Mouse (Mus musculus): Measurements from ENCODE around the gene Rtbdn. TPM values are rescaled to one million over a fixed set of nuclear protein-coding genes. Genes with fewer than 3 reads are reported as not detected.

The Rtbdn gene
- polyA plus RNA-seq, 1 experiment from 2014 or later = 0.15 TPM

DNA sequence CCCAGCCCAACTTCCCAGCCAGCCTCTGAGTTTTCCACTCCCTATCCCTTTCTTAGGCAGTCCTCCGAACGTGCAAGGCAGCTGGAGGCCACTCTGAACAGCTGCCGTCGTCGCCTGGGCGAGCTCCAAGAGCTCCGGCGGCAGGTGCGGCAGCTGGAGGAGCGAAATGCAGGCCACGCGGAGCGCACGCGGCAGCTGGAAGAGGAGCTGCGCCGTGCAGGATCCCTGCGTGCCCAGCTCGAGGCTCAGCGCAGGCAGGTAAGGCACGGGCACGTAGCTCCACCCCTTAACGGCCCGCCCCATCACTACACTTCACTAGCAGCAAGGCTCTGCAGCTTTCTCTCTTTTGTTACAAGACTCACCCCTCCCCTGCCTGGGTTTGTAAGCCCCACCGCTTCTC, 48.9 kb downstream of the Rtbdn start:
- Histone ChIP-seq H3K27me3 (ENCODE audit: control insufficient read depth, insufficient read depth, low read length) (0 out of 2 replicates have a peak, but pooled peaks cover 4% of the 10 kb centered on the region), H3K9me3 (ENCODE audit: control insufficient read depth, low read length) (no peaks in the 10 kb centered on the region), H3K27ac (ENCODE audit: low read depth, low read length) (no peak overlapping the region), H3K4me3 (ENCODE audit: low read depth, low read length) (no peak overlapping the region), H3K4me2 (no peak overlapping the region), H3K4me1 (ENCODE audit: control insufficient read depth, insufficient read depth, low read length) (peaks cover 11% of the 10 kb centered on the region; the same call in 1 of the 2 replicates), H3K9ac (ENCODE audit: low read length) (0 out of 2 replicates have a peak overlapping the region, but pooled peaks have one; percentile 1), H3K36me3 (ENCODE audit: control insufficient read depth, insufficient read depth, low read length) (no peaks in the 10 kb centered on the region)
- no peak for ATAC-seq (ENCODE audit: low FRiP score)
- DNase-seq (ENCODE audit: low spot score, missing footprints) = no peak
- WGBS = 25% methylated on average over 25 of the region's 25 CpGs

- no peak overlapping the region for H3K27ac ChIP-seq (ENCODE audit: low read depth, low read length)
- ATAC-seq (ENCODE audit: low FRiP score) (no peak), DNase-seq (ENCODE audit: low spot score, missing footprints) (no peak)
- no peaks in the 10 kb centered on the region for H3K9me3 ChIP-seq (ENCODE audit: control insufficient read depth, low read length)
- H3K36me3 ChIP-seq (ENCODE audit: control insufficient read depth, insufficient read depth, low read length) = no peaks in the 10 kb centered on the region
- H3K27me3 ChIP-seq (ENCODE audit: control insufficient read depth, insufficient read depth, low read length) = 0 out of 2 replicates have a peak, but pooled peaks cover 4% of the 10 kb centered on the region
- H3K4me2 ChIP-seq = no peak overlapping the region
- H3K9ac ChIP-seq (ENCODE audit: low read length) = no peak overlapping the region
- H3K4me3 ChIP-seq (ENCODE audit: low read depth, low read length) = no peak overlapping the region
- WGBS = 78% methylated on average over 5 of the region's 5 CpGs
- H3K4me1 ChIP-seq (ENCODE audit: control insufficient read depth, insufficient read depth, low read length) = peaks cover 6% of the 10 kb centered on the region; the same call in 1 of the 2 replicates
Observed at GRCm38 (mm10) chr8:84996978-84997377, 50.2 kb downstream of the Rtbdn start.

GRCm38 (mm10) chr8:84997649-84998295, 51.0 kb downstream of the Rtbdn start:
- peak; percentile 98 for DNase-seq (ENCODE audit: low spot score, missing footprints)
- Histone ChIP-seq H3K27me3 (ENCODE audit: control insufficient read depth, insufficient read depth, low read length) (0 out of 2 replicates have a peak, but pooled peaks cover 4% of the 10 kb centered on the region), H3K4me1 (ENCODE audit: control insufficient read depth, insufficient read depth, low read length) (peaks cover 6% of the 10 kb centered on the region; the same call in 1 of the 2 replicates), H3K36me3 (ENCODE audit: control insufficient read depth, insufficient read depth, low read length) (no peaks in the 10 kb centered on the region), H3K9ac (ENCODE audit: low read length) (peak overlapping the region; percentile 48), H3K9me3 (ENCODE audit: control insufficient read depth, low read length) (no peaks in the 10 kb centered on the region), H3K4me2 (peak overlapping the region; percentile 37), H3K27ac (ENCODE audit: low read depth, low read length) (no peak overlapping the region), H3K4me3 (ENCODE audit: low read depth, low read length) (no peak overlapping the region)
- WGBS = 4% methylated on average over 19 of the region's 19 CpGs
- ATAC-seq (ENCODE audit: low FRiP score) = peak; percentile 86

Small RNA genes within 50 kb of the gene (microRNA-seq; reads per million reads assigned to microRNA genes)
- gene Gm24197 = not detected

Other genes starting within 250 kb of the Rtbdn start
- gene Lyl1, start 245.5 kb upstream of the Rtbdn start, polyA plus RNA-seq (2014; fragmentation: Nextera tagmentation; extraction: Ambion mirVana) = 5.1 and 6.5 TPM in 2 replicates
- 1.6 and 1.9 TPM in 2 replicates for gene G430095P16Rik, start 224.0 kb upstream of the Rtbdn start, polyA plus RNA-seq (2014; fragmentation: Nextera tagmentation; extraction: Ambion mirVana)
- 2.2 and 2.5 TPM in 2 replicates for gene Nfix, start 146.6 kb upstream of the Rtbdn start, polyA plus RNA-seq (2014; fragmentation: Nextera tagmentation; extraction: Ambion mirVana)
- 3.9 and 4.6 TPM in 2 replicates for gene Dand5, start 124.2 kb upstream of the Rtbdn start, polyA plus RNA-seq (2014; fragmentation: Nextera tagmentation; extraction: Ambion mirVana)
- gene Gadd45gip1, start 115.5 kb upstream of the Rtbdn start, polyA plus RNA-seq (2014; fragmentation: Nextera tagmentation; extraction: Ambion mirVana) = 37.3 and 37.8 TPM in 2 replicates
- gene Rad23a, start 106.3 kb upstream of the Rtbdn start, polyA plus RNA-seq (2014; fragmentation: Nextera tagmentation; extraction: Ambion mirVana) = 87.7 and 100 TPM in 2 replicates
- gene Calr, start 100.1 kb upstream of the Rtbdn start, polyA plus RNA-seq (2014; fragmentation: Nextera tagmentation; extraction: Ambion mirVana) = 708 and 747 TPM in 2 replicates
- 77.4 and 84.4 TPM in 2 replicates for gene Farsa, start 90.0 kb upstream of the Rtbdn start, polyA plus RNA-seq (2014; fragmentation: Nextera tagmentation; extraction: Ambion mirVana)
- gene Syce2, start 74.9 kb upstream of the Rtbdn start, polyA plus RNA-seq (2014; fragmentation: Nextera tagmentation; extraction: Ambion mirVana) = 53.2 and 58.8 TPM in 2 replicates
- gene Gcdh, start 53.1 kb upstream of the Rtbdn start, polyA plus RNA-seq (2014; fragmentation: Nextera tagmentation; extraction: Ambion mirVana) = 24.6 and 31.8 TPM in 2 replicates
- gene Klf1, start 45.1 kb upstream of the Rtbdn start, polyA plus RNA-seq (2014; fragmentation: Nextera tagmentation; extraction: Ambion mirVana) = 13.7 and 14.4 TPM in 2 replicates
- 4.3 and 4.6 TPM in 2 replicates for gene Dnase2a, start 38.4 kb upstream of the Rtbdn start, polyA plus RNA-seq (2014; fragmentation: Nextera tagmentation; extraction: Ambion mirVana)
- gene Mast1, start 9.6 kb upstream of the Rtbdn start, polyA plus RNA-seq (2014; fragmentation: Nextera tagmentation; extraction: Ambion mirVana) = 8.8 and 10.2 TPM in 2 replicates
- gene Gm49661, start 22.4 kb downstream of the Rtbdn start, polyA plus RNA-seq (2014; fragmentation: Nextera tagmentation; extraction: Ambion mirVana) = not detected in 2 replicates
- 1,298 and 1,349 TPM in 2 replicates for gene Prdx2, start 22.6 kb downstream of the Rtbdn start, polyA plus RNA-seq (2014; fragmentation: Nextera tagmentation; extraction: Ambion mirVana)
- gene Rnaseh2a, start 22.8 kb downstream of the Rtbdn start, polyA plus RNA-seq (2014; fragmentation: Nextera tagmentation; extraction: Ambion mirVana) = 113 and 121 TPM in 2 replicates
- gene Junb, start 31.7 kb downstream of the Rtbdn start, polyA plus RNA-seq (2014; fragmentation: Nextera tagmentation; extraction: Ambion mirVana) = 3.4 and 4.5 TPM in 2 replicates
- gene Hook2, start 43.6 kb downstream of the Rtbdn start, polyA plus RNA-seq (2014; fragmentation: Nextera tagmentation; extraction: Ambion mirVana) = 11.4 and 11.8 TPM in 2 replicates
- gene Best2, start 67.5 kb downstream of the Rtbdn start, polyA plus RNA-seq (2014; fragmentation: Nextera tagmentation; extraction: Ambion mirVana) = not detected in 2 replicates
- 129 TPM in 2 replicates for gene Asna1, start 78.3 kb downstream of the Rtbdn start, polyA plus RNA-seq (2014; fragmentation: Nextera tagmentation; extraction: Ambion mirVana)
- 164 and 180 TPM in 2 replicates for gene Trir, start 79.8 kb downstream of the Rtbdn start, polyA plus RNA-seq (2014; fragmentation: Nextera tagmentation; extraction: Ambion mirVana)
- gene Tnpo2, start 89.9 kb downstream of the Rtbdn start, polyA plus RNA-seq (2014; fragmentation: Nextera tagmentation; extraction: Ambion mirVana) = 19.5 and 19.9 TPM in 2 replicates
- gene Fbxw9, start 113.1 kb downstream of the Rtbdn start, polyA plus RNA-seq (2014; fragmentation: Nextera tagmentation; extraction: Ambion mirVana) = 22.4 and 25.8 TPM in 2 replicates
- 0.53 TPM in 1 of 2 replicates, not detected in the other for gene Gm5741, start 121.0 kb downstream of the Rtbdn start, polyA plus RNA-seq (2014; fragmentation: Nextera tagmentation; extraction: Ambion mirVana)
- gene Dhps, start 124.8 kb downstream of the Rtbdn start, polyA plus RNA-seq (2014; fragmentation: Nextera tagmentation; extraction: Ambion mirVana) = 65.5 and 66.8 TPM in 2 replicates
- gene Wdr83os, start 133.7 kb downstream of the Rtbdn start, polyA plus RNA-seq (2014; fragmentation: Nextera tagmentation; extraction: Ambion mirVana) = 120 and 135 TPM in 2 replicates
- 54.3 and 56.1 TPM in 2 replicates for gene Wdr83, start 134.3 kb downstream of the Rtbdn start, polyA plus RNA-seq (2014; fragmentation: Nextera tagmentation; extraction: Ambion mirVana)
- 15.7 and 16.9 TPM in 2 replicates for gene Man2b1, start 136.3 kb downstream of the Rtbdn start, polyA plus RNA-seq (2014; fragmentation: Nextera tagmentation; extraction: Ambion mirVana)
- 1.3 and 1.5 TPM in 2 replicates for gene Zfp791, start 176.1 kb downstream of the Rtbdn start, polyA plus RNA-seq (2014; fragmentation: Nextera tagmentation; extraction: Ambion mirVana)
- not detected in 2 replicates for gene Cks1brt, start 204.9 kb downstream of the Rtbdn start, polyA plus RNA-seq (2014; fragmentation: Nextera tagmentation; extraction: Ambion mirVana)